Mouse (Mus musculus): Measurements from ENCODE around the gene Nabp2. TPM values are rescaled to one million over a fixed set of nuclear protein-coding genes. Genes with fewer than 3 reads are reported as not detected.

Nabp2 gene
- polyA plus RNA-seq, 1 experiment from 2014 or later, result 101 TPM

DNA sequence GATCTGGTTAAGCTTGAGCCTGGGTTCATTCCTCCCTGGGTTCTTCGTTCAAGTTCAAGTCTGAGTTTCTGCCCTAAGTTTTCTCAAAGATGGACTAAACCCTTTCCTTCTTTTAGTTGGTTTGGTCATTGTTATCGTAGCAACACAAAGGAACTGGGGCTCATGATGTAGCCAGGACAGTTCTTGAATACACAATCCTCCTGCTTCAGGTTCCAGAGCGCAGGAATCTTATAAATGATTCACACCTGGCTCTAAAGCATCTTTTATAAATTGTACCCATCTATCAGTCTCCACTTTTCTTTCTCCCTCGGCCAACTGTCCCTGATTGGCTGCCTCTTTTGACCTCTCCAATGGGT is 35.2 kb downstream of the Nabp2 start:
- no peaks in the 10 kb centered on the region for H3K9me3 ChIP-seq (ENCODE audit: control insufficient read depth, low read length)
- peak overlapping the region; percentile 84 for H3K4me2 ChIP-seq
- 46% methylated on average over 4 of the region's 4 CpGs for WGBS
- H3K4me1 ChIP-seq (replicated peaks; ENCODE audit: control insufficient read depth, insufficient read depth, low read length), result peaks cover 26% of the 10 kb centered on the region
- peak overlapping the region; percentile 82 for H3K4me3 ChIP-seq (ENCODE audit: low read depth, low read length)
- H3K9ac ChIP-seq (ENCODE audit: low read depth, low read length), result peak overlapping the region; percentile 87
- ATAC-seq (replicated peaks; ENCODE audit: low FRiP score) (no peak), DNase-seq (ENCODE audit: low spot score) (no peak)
- H3K27me3 ChIP-seq (replicated peaks; ENCODE audit: control insufficient read depth, insufficient read depth, low read length), result no peaks in the 10 kb centered on the region
- H3K36me3 ChIP-seq (ENCODE audit: control insufficient read depth, insufficient read depth, low read length), result peaks cover 9% of the 10 kb centered on the region; the same call in 1 of the 2 replicates
- H3K27ac ChIP-seq (ENCODE audit: low read depth, low read length), result peak overlapping the region; percentile 88

DNA sequence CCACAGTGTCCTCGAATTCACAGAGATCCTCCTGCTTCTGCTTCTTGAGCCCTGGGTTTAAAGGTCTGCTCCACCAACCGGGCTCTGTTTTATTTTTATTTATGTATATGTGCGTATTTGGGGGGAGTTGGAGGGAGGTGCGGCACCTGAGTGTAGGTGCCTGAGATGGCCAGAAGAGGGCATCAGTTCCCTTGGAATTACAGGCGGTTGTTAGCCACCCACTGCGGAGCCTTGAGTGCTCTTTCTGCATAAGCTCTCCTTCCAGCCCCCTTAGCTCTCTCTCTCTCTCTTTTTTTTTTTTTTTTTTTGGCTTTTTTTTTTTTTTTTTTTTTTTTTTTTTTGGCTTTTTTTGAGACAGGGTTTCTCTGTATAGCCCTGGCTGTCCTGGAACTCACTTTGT is 36.9 kb downstream of the Nabp2 start:
- no peak for DNase-seq (ENCODE audit: low spot score)

DNA sequence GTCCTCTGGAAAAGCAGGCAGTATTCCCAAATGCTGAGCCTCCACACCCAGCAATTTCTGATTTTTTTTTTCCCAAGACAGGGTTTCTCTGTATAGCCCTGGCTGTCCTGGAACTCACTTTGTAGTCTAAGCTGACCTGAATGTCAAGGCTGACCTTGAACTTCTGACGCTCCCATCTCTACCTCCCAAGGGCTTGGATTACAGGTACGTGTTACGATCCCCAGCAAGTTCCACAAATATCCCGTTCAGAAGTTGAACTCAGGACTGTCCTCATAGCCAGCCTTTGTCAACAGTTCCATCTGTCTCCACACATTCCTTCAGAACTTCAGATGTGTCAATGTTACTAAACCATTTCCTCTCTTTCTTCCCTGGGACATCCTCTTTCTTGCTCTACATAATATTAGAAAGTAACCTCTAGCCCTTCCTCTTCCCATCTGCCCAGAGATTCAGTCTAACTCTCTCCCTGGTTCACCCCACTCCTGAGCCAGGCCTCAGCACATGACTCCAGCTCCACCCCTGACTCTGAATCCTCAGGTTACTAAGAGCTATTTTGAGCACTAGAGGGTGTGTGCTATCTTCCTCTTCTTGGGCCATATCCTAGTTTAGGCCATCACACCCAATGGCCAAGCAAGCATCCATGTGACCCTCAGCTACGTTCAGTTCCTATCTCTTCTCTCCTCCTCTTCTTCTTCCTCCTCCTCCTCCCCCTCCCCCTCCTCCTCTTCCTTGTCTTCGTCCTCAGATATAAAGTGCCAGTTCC is 38.1 kb downstream of the Nabp2 start:
- H3K4me3 ChIP-seq (ENCODE audit: low read depth, low read length), result no peak overlapping the region
- DNase-seq (ENCODE audit: low spot score), result no peak
- H3K4me1 ChIP-seq (replicated peaks; ENCODE audit: control insufficient read depth, insufficient read depth, low read length), result peaks cover 20% of the 10 kb centered on the region
- H3K9me3 ChIP-seq (ENCODE audit: control insufficient read depth, low read length), result no peaks in the 10 kb centered on the region
- no peak overlapping the region for H3K4me2 ChIP-seq
- no peaks in the 10 kb centered on the region for H3K36me3 ChIP-seq (ENCODE audit: control insufficient read depth, insufficient read depth, low read length)
- no peaks in the 10 kb centered on the region for H3K27me3 ChIP-seq (replicated peaks; ENCODE audit: control insufficient read depth, insufficient read depth, low read length)
- H3K27ac ChIP-seq (ENCODE audit: low read depth, low read length), result peak overlapping the region; percentile 39
- 58% methylated on average over 6 of the region's 6 CpGs for WGBS
- 0 out of 2 replicates have a peak overlapping the region, but pooled peaks have one; percentile 34 for H3K9ac ChIP-seq (ENCODE audit: low read depth, low read length)
- no peak for ATAC-seq (replicated peaks; ENCODE audit: low FRiP score)

More for the DNA sequence above, 36.9 kb downstream of the Nabp2 start:
- no peak overlapping the region for H3K9ac ChIP-seq (ENCODE audit: low read depth, low read length)
- no peak overlapping the region for H3K4me2 ChIP-seq
- 76% methylated on average over 6 of the region's 6 CpGs for WGBS
- H3K27ac ChIP-seq (ENCODE audit: low read depth, low read length), result no peak overlapping the region
- H3K4me3 ChIP-seq (ENCODE audit: low read depth, low read length), result no peak overlapping the region
- peaks cover 29% of the 10 kb centered on the region for H3K4me1 ChIP-seq (replicated peaks; ENCODE audit: control insufficient read depth, insufficient read depth, low read length)
- H3K36me3 ChIP-seq (ENCODE audit: control insufficient read depth, insufficient read depth, low read length), result peaks cover 7% of the 10 kb centered on the region; the same call in 1 of the 2 replicates
- H3K9me3 ChIP-seq (ENCODE audit: control insufficient read depth, low read length), result no peaks in the 10 kb centered on the region
- no peaks in the 10 kb centered on the region for H3K27me3 ChIP-seq (replicated peaks; ENCODE audit: control insufficient read depth, insufficient read depth, low read length)
- ATAC-seq (replicated peaks; ENCODE audit: low FRiP score), result no peak

DNA sequence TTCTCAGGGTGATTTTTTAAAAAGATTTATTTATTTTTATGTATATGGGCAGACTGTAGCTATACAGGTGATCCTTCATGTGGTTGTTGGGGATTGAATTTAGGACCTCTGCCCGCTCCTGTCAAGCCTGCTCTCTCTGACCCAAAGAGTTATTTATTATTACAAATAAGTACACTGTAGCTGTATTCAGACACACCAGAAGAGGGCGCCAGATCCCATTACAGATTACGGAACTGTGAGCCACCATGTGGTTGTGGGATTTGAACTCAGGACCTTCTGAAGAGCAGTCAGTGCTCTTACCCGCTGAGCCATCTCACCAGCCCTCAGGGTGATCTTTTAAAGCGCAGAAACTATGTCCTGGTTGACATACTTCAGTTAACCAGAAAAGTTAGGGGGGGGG is 39.1 kb downstream of the Nabp2 start:
- H3K4me2 ChIP-seq, result no peak overlapping the region
- H3K4me3 ChIP-seq (ENCODE audit: low read depth, low read length), result no peak overlapping the region
- DNase-seq (ENCODE audit: low spot score), result no peak
- no peak overlapping the region for H3K9ac ChIP-seq (ENCODE audit: low read depth, low read length)
- H3K27me3 ChIP-seq (replicated peaks; ENCODE audit: control insufficient read depth, insufficient read depth, low read length), result no peaks in the 10 kb centered on the region
- 80% methylated on average over 5 of the region's 5 CpGs for WGBS
- peaks cover 22% of the 10 kb centered on the region for H3K4me1 ChIP-seq (replicated peaks; ENCODE audit: control insufficient read depth, insufficient read depth, low read length)
- no peak for ATAC-seq (replicated peaks; ENCODE audit: low FRiP score)
- H3K27ac ChIP-seq (ENCODE audit: low read depth, low read length), result no peak overlapping the region
- H3K9me3 ChIP-seq (ENCODE audit: control insufficient read depth, low read length), result no peaks in the 10 kb centered on the region
- H3K36me3 ChIP-seq (ENCODE audit: control insufficient read depth, insufficient read depth, low read length), result no peaks in the 10 kb centered on the region

DNA sequence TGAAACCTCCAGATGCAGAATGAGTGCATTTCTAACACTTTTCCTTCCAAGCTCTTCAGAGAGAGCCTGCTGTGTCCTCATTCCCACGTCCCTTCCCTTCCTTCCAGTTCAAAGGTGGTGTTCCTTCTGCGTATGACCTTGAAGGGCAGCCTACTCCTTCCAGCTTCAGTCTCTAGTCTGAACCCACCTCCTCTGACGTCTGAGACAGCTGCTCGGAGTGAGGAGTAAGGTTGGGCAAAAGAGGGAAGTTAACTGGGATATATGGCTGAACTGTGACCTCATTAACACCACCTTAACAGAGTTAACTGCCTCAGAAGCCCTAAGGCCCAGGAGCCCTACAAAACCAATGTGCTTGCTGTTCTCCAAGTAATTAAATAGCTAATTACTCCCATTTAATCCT is 40.7 kb downstream of the Nabp2 start:
- no peak overlapping the region for H3K4me2 ChIP-seq
- DNase-seq (ENCODE audit: low spot score) (no peak), ATAC-seq (replicated peaks; ENCODE audit: low FRiP score) (no peak)
- no peaks in the 10 kb centered on the region for H3K36me3 ChIP-seq (ENCODE audit: control insufficient read depth, insufficient read depth, low read length)
- peaks cover 18% of the 10 kb centered on the region for H3K4me1 ChIP-seq (replicated peaks; ENCODE audit: control insufficient read depth, insufficient read depth, low read length)
- H3K9ac ChIP-seq (ENCODE audit: low read depth, low read length), result no peak overlapping the region
- H3K9me3 ChIP-seq (ENCODE audit: control insufficient read depth, low read length), result no peaks in the 10 kb centered on the region
- no peak overlapping the region for H3K4me3 ChIP-seq (ENCODE audit: low read depth, low read length)
- H3K27ac ChIP-seq (ENCODE audit: low read depth, low read length), result no peak overlapping the region
- H3K27me3 ChIP-seq (replicated peaks; ENCODE audit: control insufficient read depth, insufficient read depth, low read length), result no peaks in the 10 kb centered on the region
- 60% methylated on average over 4 of the region's 4 CpGs for WGBS

DNA sequence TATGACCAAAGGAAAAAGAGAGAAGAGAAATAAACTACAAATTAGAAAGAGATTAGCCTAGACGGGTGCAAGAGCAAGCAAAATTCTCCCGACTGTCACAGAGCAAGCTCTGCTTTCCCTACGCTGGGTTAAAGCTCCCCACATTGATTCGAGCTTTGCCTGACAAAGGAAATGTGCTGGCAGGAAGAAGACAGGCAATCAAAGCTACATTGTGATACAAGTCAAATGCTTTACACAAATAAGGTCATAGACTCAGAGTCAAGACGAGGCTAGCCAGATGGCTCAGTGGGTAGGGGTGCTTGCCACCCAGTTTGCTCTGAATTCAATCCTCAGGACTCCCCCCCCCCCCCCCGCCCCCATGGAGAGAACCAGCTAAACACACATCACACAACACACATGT is 41.3 kb downstream of the Nabp2 start:
- Histone ChIP-seq H3K4me2 (no peak overlapping the region; the same call in 1 of the 2 replicates), H3K27me3 (replicated peaks; ENCODE audit: control insufficient read depth, insufficient read depth, low read length) (no peaks in the 10 kb centered on the region), H3K4me3 (ENCODE audit: low read depth, low read length) (no peak overlapping the region; the same call in 1 of the 2 replicates), H3K9me3 (ENCODE audit: control insufficient read depth, low read length) (no peaks in the 10 kb centered on the region), H3K9ac (ENCODE audit: low read depth, low read length) (no peak overlapping the region), H3K4me1 (replicated peaks; ENCODE audit: control insufficient read depth, insufficient read depth, low read length) (peaks cover 18% of the 10 kb centered on the region), H3K27ac (ENCODE audit: low read depth, low read length) (no peak overlapping the region), H3K36me3 (ENCODE audit: control insufficient read depth, insufficient read depth, low read length) (no peaks in the 10 kb centered on the region)
- ATAC-seq (replicated peaks; ENCODE audit: low FRiP score), result no peak
- WGBS, result 63% methylated on average over 6 of the region's 6 CpGs
- no peak for DNase-seq (ENCODE audit: low spot score)

DNA sequence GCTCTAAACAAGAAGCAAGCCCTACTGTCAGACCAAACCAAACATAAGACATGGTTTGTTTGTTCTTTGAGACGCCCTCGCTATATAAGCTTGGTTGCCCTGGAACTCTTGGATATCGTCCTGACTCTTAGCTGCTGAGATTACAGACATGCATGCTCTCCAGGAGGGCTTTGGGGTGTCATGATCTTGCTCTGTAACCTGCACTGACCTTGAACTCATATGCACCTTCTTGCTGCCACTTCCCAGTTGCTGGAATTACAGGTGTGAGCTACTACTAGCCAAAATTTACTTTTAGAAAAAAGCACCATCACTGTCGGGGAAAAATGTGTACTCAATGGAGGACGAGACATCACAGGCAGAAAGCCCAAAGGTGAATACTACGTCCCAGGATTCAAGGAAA is 41.7 kb downstream of the Nabp2 start:
- no peaks in the 10 kb centered on the region for H3K9me3 ChIP-seq (ENCODE audit: control insufficient read depth, low read length)
- peak overlapping the region; percentile 70 for H3K4me3 ChIP-seq (ENCODE audit: low read depth, low read length)
- H3K27me3 ChIP-seq (replicated peaks; ENCODE audit: control insufficient read depth, insufficient read depth, low read length), result no peaks in the 10 kb centered on the region
- peak overlapping the region; percentile 67; the same call in 1 of the 2 replicates for H3K27ac ChIP-seq (ENCODE audit: low read depth, low read length)
- peak overlapping the region; percentile 67 for H3K9ac ChIP-seq (ENCODE audit: low read depth, low read length)
- H3K36me3 ChIP-seq (ENCODE audit: control insufficient read depth, insufficient read depth, low read length), result no peaks in the 10 kb centered on the region
- no peak for ATAC-seq (replicated peaks; ENCODE audit: low FRiP score)
- peak overlapping the region; percentile 97 for H3K4me2 ChIP-seq
- peaks cover 18% of the 10 kb centered on the region for H3K4me1 ChIP-seq (replicated peaks; ENCODE audit: control insufficient read depth, insufficient read depth, low read length)
- DNase-seq (ENCODE audit: low spot score), result no peak
- 75% methylated on average over 6 of the region's 6 CpGs for WGBS

DNA sequence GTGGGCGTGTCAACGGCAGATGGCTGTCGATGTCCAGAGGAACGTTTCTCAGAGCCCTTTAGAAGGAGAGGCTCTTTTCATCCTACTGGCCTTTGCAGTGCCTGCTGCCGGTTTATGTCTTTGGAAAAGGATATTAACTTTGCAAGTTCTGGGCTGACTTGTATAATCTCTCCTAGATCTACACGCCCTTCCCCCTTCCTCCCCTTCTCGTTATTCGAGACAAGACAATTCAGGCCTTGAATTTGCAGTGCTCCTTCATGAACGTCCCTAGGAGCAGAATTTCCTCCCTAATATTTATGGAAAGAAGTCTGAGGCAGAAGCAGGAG is 42.1 kb downstream of the Nabp2 start:
- H3K27me3 ChIP-seq (replicated peaks; ENCODE audit: control insufficient read depth, insufficient read depth, low read length), result no peaks in the 10 kb centered on the region
- no peaks in the 10 kb centered on the region for H3K36me3 ChIP-seq (ENCODE audit: control insufficient read depth, insufficient read depth, low read length)
- H3K9ac ChIP-seq (ENCODE audit: low read depth, low read length), result peak overlapping the region; percentile 67
- peak overlapping the region; percentile 70 for H3K4me3 ChIP-seq (ENCODE audit: low read depth, low read length)
- H3K4me1 ChIP-seq (replicated peaks; ENCODE audit: control insufficient read depth, insufficient read depth, low read length), result peaks cover 18% of the 10 kb centered on the region
- peak overlapping the region; percentile 67 for H3K27ac ChIP-seq (ENCODE audit: low read depth, low read length)
- DNase-seq (ENCODE audit: low spot score) (no peak), ATAC-seq (replicated peaks; ENCODE audit: low FRiP score) (no peak)
- WGBS, result 4% methylated on average over 9 of the region's 9 CpGs
- H3K4me2 ChIP-seq, result peak overlapping the region; percentile 97
- no peaks in the 10 kb centered on the region for H3K9me3 ChIP-seq (ENCODE audit: control insufficient read depth, low read length)
